Mouse (Mus musculus): ENCODE data around the gene Gins3.

The Gins3 gene

DNA sequence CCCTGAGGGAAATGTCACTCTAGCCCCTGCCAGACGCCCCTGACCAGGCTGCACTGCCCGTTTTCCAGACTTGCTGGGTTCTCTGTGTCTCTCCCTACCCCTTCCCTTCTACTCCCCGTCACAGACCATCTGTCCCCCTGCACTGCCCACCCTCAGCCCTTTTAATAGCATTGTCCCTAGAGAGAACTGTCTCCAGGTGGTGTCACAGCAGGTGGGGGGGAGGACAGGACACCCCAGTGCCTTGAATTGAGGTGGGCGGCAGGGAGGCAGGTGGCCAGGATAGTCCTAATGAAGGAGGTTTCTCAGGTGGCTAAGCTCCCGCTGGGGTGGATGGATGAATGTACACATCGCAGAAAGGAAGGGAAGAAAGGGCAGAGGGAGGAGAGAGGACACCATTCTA, 61.4 kb downstream of the Gins3 start:
- in situ Hi-C loops (cut with MseI, MboI) = loop anchor here (5.0 kb wide), 1 partner anchor 92 kb away; no protein-coding TSS in a partner anchor

All from mouse trophoblast stem cell (cell line).